Mouse (Mus musculus): ENCODE data around the gene Abca14. TPM values are rescaled to one million over a fixed set of nuclear protein-coding genes. Genes with fewer than 3 reads are reported as not detected.

Abca14 gene
- polyA plus RNA-seq (2012; rRNA removed): not detected in 2 replicates

DNA sequence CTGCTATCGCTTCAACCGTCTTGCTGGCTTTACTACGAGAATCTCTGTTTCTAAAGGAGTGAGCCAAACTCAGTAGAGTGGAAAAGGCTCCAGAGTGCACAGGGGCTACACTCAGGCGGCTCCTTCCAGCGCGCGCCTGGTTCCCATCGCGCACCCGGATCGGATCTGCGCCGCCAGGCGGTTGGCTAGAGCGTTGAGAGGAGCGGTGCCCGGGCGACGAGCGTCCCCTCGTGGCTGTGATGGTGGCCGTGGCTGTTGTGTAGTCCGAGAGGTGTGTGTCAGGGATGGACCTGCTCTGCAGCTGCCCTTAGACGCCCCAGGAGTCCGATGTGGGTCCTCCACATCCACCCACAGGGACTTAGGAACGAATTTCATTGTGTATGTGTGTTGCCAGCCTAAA, at the start of gene Abca14:
Gene Abca14, plus strand, starts transcription at position 173 of the 400 bp plus-strand sequence.
- H3K4me1 ChIP-seq (replicated peaks; ENCODE audit: control insufficient read depth, insufficient read depth, low read length): no peaks in the 10 kb centered on the region
- peak; percentile 3 for DNase-seq
- 14% methylated on average over 26 of the region's 26 CpGs for WGBS
- TF ChIP-seq POLR2A (IDR thresholded peaks at IDR 0.05; ENCODE audit: control insufficient read depth, extremely low read depth, insufficient read depth, low read length, poor library complexity) (no peak), CTCF (IDR thresholded peaks at IDR 0.05; ENCODE audit: borderline replicate concordance, control insufficient read depth, extremely low read depth, insufficient read depth, low read length, poor library complexity) (no peak)
- no peaks in the 10 kb centered on the region; the same call in 1 of the 2 replicates for H3K27me3 ChIP-seq (ENCODE audit: control insufficient read depth, insufficient read depth, low read length)
- H3K27ac ChIP-seq (ENCODE audit: control insufficient read depth, insufficient read depth, low read length): no peak within 1 kb of the TSS
- no peaks in the 10 kb centered on the region for H3K36me3 ChIP-seq (ENCODE audit: control insufficient read depth, insufficient read depth, low read length)
- H3K4me3 ChIP-seq (ENCODE audit: control insufficient read depth, insufficient read depth, low read length): no peak within 1 kb of the TSS

DNA sequence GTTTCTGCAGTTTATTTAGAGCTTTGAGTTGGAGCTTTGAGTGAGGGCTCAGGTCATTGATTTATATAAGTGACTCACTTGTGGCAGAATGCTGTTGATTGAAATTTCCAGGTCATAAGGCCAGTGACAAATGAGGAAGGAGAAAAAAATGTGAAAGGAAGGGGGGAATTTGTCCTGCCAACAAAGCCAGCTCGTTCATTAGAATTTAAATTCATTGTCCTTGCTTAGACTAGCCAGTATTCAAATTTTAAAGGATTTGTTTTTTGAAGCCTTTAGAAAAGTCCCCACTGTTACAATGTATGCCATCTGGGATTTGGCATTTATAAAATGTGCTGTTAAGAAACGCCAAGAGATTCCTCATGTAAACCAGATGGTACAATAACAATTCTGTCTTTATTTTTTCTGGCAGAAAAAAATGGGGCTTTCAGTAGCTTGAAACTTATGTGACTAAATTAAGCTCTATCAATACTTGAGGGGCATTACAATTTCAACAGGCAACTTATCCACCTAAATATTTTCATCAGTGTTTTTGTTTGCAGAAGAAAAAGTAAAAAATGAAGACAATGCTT, 46.8 kb upstream of the Abca14 start:
- H3K4me3 ChIP-seq (ENCODE audit: control insufficient read depth, insufficient read depth, low read length): no peak overlapping the region
- H3K4me1 ChIP-seq (replicated peaks; ENCODE audit: control insufficient read depth, insufficient read depth, low read length): no peaks in the 10 kb centered on the region
- no peaks in the 10 kb centered on the region for H3K36me3 ChIP-seq (ENCODE audit: control insufficient read depth, insufficient read depth, low read length)
- no peak for DNase-seq
- H3K27me3 ChIP-seq (ENCODE audit: control insufficient read depth, insufficient read depth, low read length): no peaks in the 10 kb centered on the region
- TF ChIP-seq CTCF (IDR thresholded peaks at IDR 0.05; ENCODE audit: borderline replicate concordance, control insufficient read depth, extremely low read depth, insufficient read depth, low read length, poor library complexity) (no peak), POLR2A (IDR thresholded peaks at IDR 0.05; ENCODE audit: control insufficient read depth, extremely low read depth, insufficient read depth, low read length, poor library complexity) (no peak)
- WGBS: 49% methylated on average over 2 of the region's 2 CpGs
- no peak overlapping the region for H3K27ac ChIP-seq (ENCODE audit: control insufficient read depth, insufficient read depth, low read length)

DNA sequence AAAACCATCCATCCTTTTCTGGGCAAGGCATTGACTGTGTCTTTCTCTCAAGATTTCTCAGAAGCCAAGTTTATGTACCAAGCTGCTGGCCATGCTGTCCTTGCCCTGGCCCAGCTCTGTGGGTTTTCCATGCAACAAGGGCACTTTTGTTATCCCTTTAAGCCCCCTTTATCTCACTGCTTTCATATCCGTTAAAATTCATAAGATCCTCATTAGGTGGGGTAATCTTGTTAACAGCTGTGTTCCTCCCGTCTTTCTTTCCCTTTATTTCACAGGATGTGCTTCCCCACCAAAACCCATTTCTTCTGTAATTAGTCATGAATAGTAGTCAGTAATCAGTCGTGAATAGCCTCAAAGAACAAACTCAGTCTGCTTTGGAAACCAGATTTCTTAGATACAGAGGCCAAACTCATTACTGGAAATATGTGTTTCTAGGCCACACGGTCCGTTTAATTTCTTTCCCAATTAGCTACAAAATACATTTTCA, 46.1 kb upstream of the Abca14 start:
- no peak for DNase-seq
- no peaks in the 10 kb centered on the region for H3K4me1 ChIP-seq (replicated peaks; ENCODE audit: control insufficient read depth, insufficient read depth, low read length)
- H3K27me3 ChIP-seq (ENCODE audit: control insufficient read depth, insufficient read depth, low read length): no peaks in the 10 kb centered on the region
- H3K4me3 ChIP-seq (ENCODE audit: control insufficient read depth, insufficient read depth, low read length): no peak overlapping the region
- no peaks in the 10 kb centered on the region for H3K36me3 ChIP-seq (ENCODE audit: control insufficient read depth, insufficient read depth, low read length)
- no peak overlapping the region for H3K27ac ChIP-seq (ENCODE audit: control insufficient read depth, insufficient read depth, low read length)
- 75% methylated on average over 5 of the region's 5 CpGs for WGBS
- no peak for TF ChIP-seq CTCF (IDR thresholded peaks at IDR 0.05; ENCODE audit: borderline replicate concordance, control insufficient read depth, extremely low read depth, insufficient read depth, low read length, poor library complexity)

DNA sequence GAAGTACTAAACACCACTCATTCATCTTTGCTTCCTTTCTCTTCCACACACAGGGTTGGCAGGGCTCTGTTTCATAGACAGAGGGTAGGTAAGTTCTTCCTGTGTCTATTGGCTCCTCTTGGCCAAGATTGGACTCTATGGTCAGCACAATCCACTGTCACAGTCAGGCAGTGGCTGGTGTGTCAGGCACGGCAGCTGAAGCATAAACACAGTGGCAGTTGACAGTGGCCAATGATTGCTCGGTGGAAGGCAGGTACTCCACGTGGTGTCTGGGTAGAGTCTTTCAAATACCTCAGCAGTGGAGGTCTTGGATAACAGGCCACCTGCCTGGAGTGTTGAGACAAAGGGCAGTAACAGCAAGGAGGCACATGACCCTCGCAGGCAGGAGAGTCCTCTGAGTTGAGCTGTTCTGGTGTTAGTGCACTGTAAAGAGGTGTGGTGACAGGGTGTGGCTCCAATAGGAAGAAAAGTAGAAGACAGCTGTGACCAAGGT, 45.6 kb upstream of the Abca14 start:
- no peaks in the 10 kb centered on the region for H3K36me3 ChIP-seq (ENCODE audit: control insufficient read depth, insufficient read depth, low read length)
- TF ChIP-seq CTCF (IDR thresholded peaks at IDR 0.05; ENCODE audit: borderline replicate concordance, control insufficient read depth, extremely low read depth, insufficient read depth, low read length, poor library complexity) (no peak), POLR2A (IDR thresholded peaks at IDR 0.05; ENCODE audit: control insufficient read depth, extremely low read depth, insufficient read depth, low read length, poor library complexity) (no peak)

DNA sequence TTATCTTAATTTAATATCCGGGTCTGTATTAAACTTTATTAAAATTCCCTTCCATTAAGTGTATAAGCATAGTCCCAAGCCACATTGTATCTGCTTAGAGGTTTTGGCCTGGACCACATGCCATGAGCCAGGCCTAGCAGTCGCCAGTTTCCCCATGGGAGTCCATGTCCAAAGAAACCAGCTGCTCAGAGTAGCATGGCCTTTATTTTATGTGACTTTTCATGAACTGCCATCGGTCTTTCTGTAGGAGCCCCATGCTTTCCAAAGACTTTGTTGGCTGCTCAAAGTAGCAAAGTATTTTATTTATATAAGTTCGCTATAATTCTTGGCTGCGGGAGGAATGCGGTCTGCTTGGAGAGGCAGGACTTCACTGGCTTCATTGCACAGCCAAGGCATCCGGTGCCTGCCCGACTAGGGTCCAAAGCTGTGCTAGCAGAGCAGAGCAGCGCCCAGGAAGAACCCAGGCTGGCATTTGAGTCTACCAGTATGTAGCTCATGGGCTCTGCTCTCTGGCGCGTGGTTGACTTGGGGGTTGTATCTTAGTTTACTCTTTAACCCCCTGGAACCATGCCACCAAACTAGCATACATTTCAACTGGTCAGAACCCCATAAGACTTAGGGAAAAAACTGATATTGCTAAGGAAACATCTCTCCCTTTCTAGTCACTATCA, 40.0 kb upstream of the Abca14 start:
- Histone ChIP-seq H3K27me3 (ENCODE audit: control insufficient read depth, insufficient read depth, low read length) (no peaks in the 10 kb centered on the region), H3K27ac (ENCODE audit: control insufficient read depth, insufficient read depth, low read length) (no peak overlapping the region), H3K4me1 (replicated peaks; ENCODE audit: control insufficient read depth, insufficient read depth, low read length) (no peaks in the 10 kb centered on the region), H3K36me3 (ENCODE audit: control insufficient read depth, insufficient read depth, low read length) (no peaks in the 10 kb centered on the region), H3K4me3 (ENCODE audit: control insufficient read depth, insufficient read depth, low read length) (no peak overlapping the region)
- TF ChIP-seq POLR2A (IDR thresholded peaks at IDR 0.05; ENCODE audit: control insufficient read depth, extremely low read depth, insufficient read depth, low read length, poor library complexity): no peak
- TF ChIP-seq CTCF (IDR thresholded peaks at IDR 0.05; ENCODE audit: borderline replicate concordance, control insufficient read depth, extremely low read depth, insufficient read depth, low read length, poor library complexity): no peak
- WGBS: 94% methylated on average over 11 of the region's 11 CpGs
- DNase-seq: no peak

More for the DNA sequence above, 45.6 kb upstream of the Abca14 start:
- H3K27me3 ChIP-seq (ENCODE audit: control insufficient read depth, insufficient read depth, low read length): no peaks in the 10 kb centered on the region
- no peak for DNase-seq
- H3K4me3 ChIP-seq (ENCODE audit: control insufficient read depth, insufficient read depth, low read length): no peak overlapping the region
- WGBS: 63% methylated on average over 4 of the region's 4 CpGs
- no peaks in the 10 kb centered on the region for H3K4me1 ChIP-seq (replicated peaks; ENCODE audit: control insufficient read depth, insufficient read depth, low read length)
- H3K27ac ChIP-seq (ENCODE audit: control insufficient read depth, insufficient read depth, low read length): no peak overlapping the region

DNA sequence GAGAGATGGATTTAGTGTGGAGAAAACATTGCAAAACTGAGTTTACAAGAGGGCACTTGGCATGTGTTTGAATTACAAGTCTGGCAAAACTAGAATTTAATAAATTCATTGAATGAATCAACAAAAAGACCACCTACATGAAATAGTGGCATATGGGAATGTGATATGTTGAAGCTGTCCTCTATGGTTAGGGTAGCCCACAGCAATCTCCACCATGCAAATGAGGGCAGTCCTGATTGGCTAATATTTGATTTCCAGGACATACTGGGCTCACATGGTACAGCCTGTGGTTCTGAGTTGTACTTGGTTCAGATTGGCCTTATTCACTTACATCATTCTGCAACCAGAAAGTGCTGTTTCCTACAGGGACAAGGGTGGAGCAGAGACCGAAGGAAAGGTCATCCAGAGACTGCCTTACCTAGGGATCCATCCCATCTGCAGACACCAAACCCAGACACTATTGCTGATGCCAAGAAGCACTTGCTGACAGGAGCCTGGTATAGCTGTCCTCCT, 31.5 kb upstream of the Abca14 start:
- no peak for DNase-seq
- no peaks in the 10 kb centered on the region for H3K27me3 ChIP-seq (ENCODE audit: control insufficient read depth, insufficient read depth, low read length)
- no peak overlapping the region for H3K4me3 ChIP-seq (ENCODE audit: control insufficient read depth, insufficient read depth, low read length)
- no peaks in the 10 kb centered on the region for H3K4me1 ChIP-seq (replicated peaks; ENCODE audit: control insufficient read depth, insufficient read depth, low read length)
- H3K27ac ChIP-seq (ENCODE audit: control insufficient read depth, insufficient read depth, low read length): no peak overlapping the region
- H3K36me3 ChIP-seq (ENCODE audit: control insufficient read depth, insufficient read depth, low read length): no peaks in the 10 kb centered on the region
- WGBS: 84% methylated on average over 1 of the region's 1 CpGs
- TF ChIP-seq CTCF (IDR thresholded peaks at IDR 0.05; ENCODE audit: borderline replicate concordance, control insufficient read depth, extremely low read depth, insufficient read depth, low read length, poor library complexity) (no peak), POLR2A (IDR thresholded peaks at IDR 0.05; ENCODE audit: control insufficient read depth, extremely low read depth, insufficient read depth, low read length, poor library complexity) (no peak)

All from thymus, adult 2 months (tissue).